Mouse (Mus musculus) ES-Bruce4 (cell line): Measurements from ENCODE around the gene Il21. TPM values are rescaled to one million over a fixed set of nuclear protein-coding genes. Genes with fewer than 3 reads are reported as not detected.

Experiments
- H3K27ac ChIP-seq: 2 replicates; pipeline ENCODE4 v1.5.1; 2012; ENCODE audit warnings: low read length, inconsistent platforms; ENCODE audit not compliant: insufficient read depth
- H3K27me3 ChIP-seq: 2 replicates; pipeline ENCODE4 v1.6.1; 2012; ENCODE audit warnings: mild to moderate bottlenecking, low read length, inconsistent platforms; ENCODE audit not compliant: control insufficient read depth, poor library complexity, insufficient read depth, severe bottlenecking
- H3K36me3 ChIP-seq: 2 replicates; pipeline ENCODE4 v1.6.1; 2012; ENCODE audit warnings: inconsistent platforms, mild to moderate bottlenecking, low read length, moderate library complexity; ENCODE audit not compliant: control insufficient read depth, poor library complexity, insufficient read depth, severe bottlenecking
- H3K4me1 ChIP-seq: one replicate; pipeline ENCODE4 v1.8.1; 2011; ENCODE audit warnings: low read length; ENCODE audit not compliant: control insufficient read depth, insufficient read depth
- H3K4me3 ChIP-seq: 2 replicates; pipeline ENCODE4 v1.5.1; 2011; ENCODE audit warnings: low read depth, mild to moderate bottlenecking, low read length
- H3K9ac ChIP-seq: 2 replicates; pipeline ENCODE4 v1.6.1; 2012; ENCODE audit warnings: low read depth, mild to moderate bottlenecking, inconsistent platforms; ENCODE audit not compliant: poor library complexity, severe bottlenecking
- H3K9me3 ChIP-seq: replicated peaks from 2 replicates; pipeline ENCODE4 v1.6.1; 2012; ENCODE audit warnings: mild to moderate bottlenecking, low read length, inconsistent platforms; ENCODE audit not compliant: control insufficient read depth, poor library complexity, insufficient read depth, severe bottlenecking
- CTCF ChIP-seq: IDR thresholded peaks from one replicate; pipeline ENCODE4 v1.8.1; 2011; ENCODE audit warnings: low read depth, low read length
- EP300 ChIP-seq: IDR thresholded peaks from 2 replicates; pipeline ENCODE4 v1.6.1; 2011; ENCODE audit warnings: low read depth, low read length; ENCODE audit not compliant: insufficient read depth
- POLR2A ChIP-seq: IDR thresholded peaks from one replicate; pipeline ENCODE4 v1.8.1; 2011; ENCODE audit warnings: low read length; ENCODE audit not compliant: insufficient read depth
- polyA plus RNA-seq: library from polyadenylated mRNA; stranded (reverse); fragments of >200 nt; gene quantifications from 2 replicates; pipeline ENCODE4 v1.2.4, GENCODE M21; 2011; ENCODE audit warnings: low read depth; ENCODE audit not compliant: missing spikeins, insufficient read depth, insufficient read length

Il21 gene
- polyA plus RNA-seq, 1 experiment, result not detected

DNA sequence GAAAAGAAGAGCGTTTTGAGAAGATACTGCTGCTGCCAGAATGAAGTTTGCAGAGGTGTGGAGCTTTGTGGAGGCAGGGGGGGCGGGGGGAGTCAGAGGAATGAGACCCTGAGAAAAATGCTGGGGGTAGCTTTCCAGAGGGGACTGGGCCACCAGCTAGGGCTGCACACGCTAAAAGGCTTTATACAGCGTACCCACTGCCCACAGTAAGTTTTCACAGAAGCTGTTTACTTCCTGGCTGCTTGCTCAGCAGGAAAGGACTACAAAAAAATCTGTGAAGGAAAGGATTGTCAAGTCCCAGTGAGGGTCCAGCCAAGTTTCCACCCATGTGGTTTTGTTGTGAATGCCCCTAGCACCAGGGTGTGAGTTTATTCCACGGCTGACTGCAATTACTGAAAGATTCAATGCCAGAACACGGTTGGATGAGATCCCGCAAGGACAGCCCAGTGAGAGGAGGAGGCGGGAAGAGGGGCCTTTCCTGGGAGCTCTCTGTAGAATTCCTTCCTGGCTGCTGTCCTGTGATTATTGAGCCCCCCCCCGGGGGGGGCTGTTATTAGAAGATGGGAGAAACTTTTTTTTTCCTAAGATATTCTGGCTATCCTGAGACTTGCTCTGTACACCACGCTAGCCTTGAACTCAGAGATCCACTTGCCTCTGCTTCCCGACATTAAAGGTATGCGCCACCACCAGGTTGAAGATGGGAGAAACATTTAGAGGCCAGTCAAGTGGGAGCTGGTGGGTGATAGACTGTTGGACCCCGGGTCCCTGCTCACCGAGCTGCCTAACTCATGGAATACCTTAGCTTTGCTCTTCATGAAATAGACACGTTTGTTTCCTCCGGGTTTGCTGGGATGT, 49.8 kb downstream of the Il21 start:
- Histone ChIP-seq H3K9me3 (no peaks in the 10 kb centered on the region), H3K36me3 (no peaks in the 10 kb centered on the region), H3K4me1 (no peaks in the 10 kb centered on the region), H3K27me3 (no peaks in the 10 kb centered on the region), H3K27ac (no peak overlapping the region), H3K9ac (no peak overlapping the region), H3K4me3 (no peak overlapping the region)
- TF ChIP-seq CTCF (no peak), EP300 (no peak), POLR2A (no peak)

DNA sequence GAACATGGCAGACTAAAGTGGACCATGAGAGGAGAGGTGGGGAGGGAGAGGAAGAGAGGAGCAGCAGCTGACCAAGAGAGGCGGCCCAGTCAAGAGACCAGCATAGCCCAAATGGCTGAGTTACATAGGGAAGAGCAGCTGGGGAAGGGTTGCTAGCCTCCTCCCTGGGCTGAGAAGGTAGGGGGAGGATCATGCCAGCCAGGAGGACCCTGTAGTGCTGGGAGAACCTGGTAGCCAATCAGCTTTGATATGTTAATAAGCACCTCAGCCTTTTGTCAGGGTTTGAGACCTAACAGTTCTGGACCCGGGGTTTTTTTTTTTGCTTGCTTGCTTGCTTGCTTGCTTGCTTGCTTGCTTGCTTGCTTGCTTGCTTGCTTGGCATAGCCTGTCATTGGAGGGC, 51.4 kb downstream of the Il21 start:
- no peaks in the 10 kb centered on the region for H3K36me3 ChIP-seq
- no peaks in the 10 kb centered on the region for H3K9me3 ChIP-seq
- TF ChIP-seq CTCF (no peak), EP300 (no peak), POLR2A (no peak)
- no peak overlapping the region for H3K4me3 ChIP-seq
- H3K9ac ChIP-seq, result no peak overlapping the region
- H3K4me1 ChIP-seq, result no peaks in the 10 kb centered on the region
- no peaks in the 10 kb centered on the region for H3K27me3 ChIP-seq
- H3K27ac ChIP-seq, result no peak overlapping the region

DNA sequence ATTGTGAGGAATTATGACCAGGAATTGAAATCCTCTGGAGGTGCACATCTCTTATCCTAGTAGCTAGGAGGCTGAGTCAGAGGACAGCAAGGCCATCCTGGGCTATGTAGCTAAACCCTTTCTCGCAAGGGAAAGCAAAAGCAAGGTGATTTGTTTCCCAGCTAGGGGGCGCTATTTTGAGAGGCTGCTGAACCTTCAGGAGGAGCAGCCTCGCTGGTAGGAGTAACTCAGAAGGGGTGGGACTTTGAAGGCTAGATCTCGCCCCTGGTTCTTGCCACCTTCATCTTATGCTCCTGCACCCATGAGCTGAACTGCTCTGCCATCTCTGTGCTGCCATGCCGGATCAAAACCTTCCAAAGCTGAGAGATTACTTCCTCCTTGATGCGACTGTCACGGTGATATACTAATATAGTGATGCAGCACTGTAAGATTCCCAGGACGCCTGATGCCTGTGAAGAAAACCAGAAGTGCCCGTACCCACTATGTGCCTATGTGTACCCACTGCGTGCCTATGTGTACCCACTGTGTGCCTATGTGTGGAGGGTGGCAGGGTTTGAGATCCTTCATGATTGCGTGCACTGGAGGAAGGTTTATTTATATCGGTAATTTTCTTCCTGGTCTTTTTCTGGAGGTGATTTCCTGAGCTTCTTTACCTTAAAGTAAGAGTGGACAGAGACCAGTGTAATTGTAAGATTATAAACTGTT, 52.2 kb downstream of the Il21 start:
- Histone ChIP-seq H3K27me3 (no peaks in the 10 kb centered on the region), H3K4me1 (no peaks in the 10 kb centered on the region), H3K4me3 (no peak overlapping the region), H3K9ac (no peak overlapping the region), H3K27ac (no peak overlapping the region), H3K36me3 (no peaks in the 10 kb centered on the region), H3K9me3 (no peaks in the 10 kb centered on the region)
- TF ChIP-seq EP300 (no peak), POLR2A (no peak), CTCF (peak; percentile 62)

DNA sequence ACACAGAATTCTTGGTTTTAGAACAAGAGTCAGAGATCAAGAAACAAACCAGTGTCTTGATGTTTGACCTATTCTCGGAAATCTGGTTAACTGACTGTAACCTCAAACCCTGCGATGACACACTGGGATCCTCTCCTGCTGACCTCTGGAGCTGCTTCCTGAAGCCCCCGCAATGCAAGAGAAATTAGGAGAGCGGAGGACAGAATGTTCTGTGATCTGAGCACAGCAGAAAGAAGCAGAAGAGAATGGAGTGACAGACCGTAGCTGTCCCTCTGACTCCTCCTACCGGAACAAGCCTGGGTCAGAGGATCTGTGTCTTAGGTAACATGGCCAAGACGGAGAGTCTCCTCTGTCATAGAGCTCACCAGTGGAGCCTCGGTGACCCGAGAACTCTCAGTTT, 53.0 kb downstream of the Il21 start:
- TF ChIP-seq POLR2A (no peak), CTCF (no peak), EP300 (no peak)
- no peak overlapping the region for H3K4me3 ChIP-seq

DNA sequence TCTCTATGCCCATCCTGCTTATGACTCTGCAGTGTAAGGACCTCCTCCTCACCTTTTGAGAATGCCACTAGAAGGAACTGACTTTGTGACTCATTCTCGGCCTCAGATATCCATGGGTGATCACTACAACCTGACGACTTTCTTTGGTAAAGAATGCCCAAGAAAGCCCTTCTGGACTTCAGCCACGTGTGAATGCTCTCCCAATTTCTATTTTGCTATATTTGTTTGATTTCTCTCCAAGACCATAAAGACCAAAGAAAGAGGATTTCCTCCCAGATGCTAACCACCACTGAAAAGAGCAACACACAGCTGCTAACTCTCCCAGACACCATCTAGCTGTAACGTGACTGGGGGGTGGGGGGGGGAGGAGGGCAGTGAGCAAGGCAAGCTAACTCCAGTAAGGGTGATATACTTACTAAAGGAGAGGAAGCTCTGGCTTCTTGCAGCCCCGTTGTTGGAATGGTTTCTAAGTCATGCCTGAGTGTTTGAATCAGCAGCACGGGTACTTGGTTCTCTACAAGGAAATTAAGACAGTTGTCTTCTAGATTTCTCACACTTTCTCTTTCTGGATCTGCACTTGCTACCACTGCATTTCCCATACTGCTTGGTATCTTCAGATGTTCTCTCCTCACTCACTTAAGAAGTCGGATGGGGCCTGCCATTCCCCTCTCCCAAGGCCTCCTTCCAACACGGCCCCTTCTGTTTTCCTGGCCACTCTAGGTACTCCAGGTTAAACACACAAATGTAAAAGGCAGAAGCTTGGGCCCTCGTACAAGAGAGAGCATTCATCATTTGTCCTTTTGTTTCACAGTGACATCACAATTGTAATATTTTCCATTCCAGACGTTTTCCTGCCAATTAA, 57.5 kb downstream of the Il21 start:
- Histone ChIP-seq H3K27me3 (no peaks in the 10 kb centered on the region), H3K27ac (no peak overlapping the region)
- TF ChIP-seq CTCF, result no peak
- no peak for TF ChIP-seq POLR2A
- TF ChIP-seq EP300, result no peak

More for the DNA sequence above, 53.0 kb downstream of the Il21 start:
- no peaks in the 10 kb centered on the region for H3K27me3 ChIP-seq
- H3K9ac ChIP-seq, result no peak overlapping the region
- no peak overlapping the region for H3K27ac ChIP-seq
- H3K9me3 ChIP-seq, result no peaks in the 10 kb centered on the region
- H3K36me3 ChIP-seq, result no peaks in the 10 kb centered on the region
- H3K4me1 ChIP-seq, result no peaks in the 10 kb centered on the region

DNA sequence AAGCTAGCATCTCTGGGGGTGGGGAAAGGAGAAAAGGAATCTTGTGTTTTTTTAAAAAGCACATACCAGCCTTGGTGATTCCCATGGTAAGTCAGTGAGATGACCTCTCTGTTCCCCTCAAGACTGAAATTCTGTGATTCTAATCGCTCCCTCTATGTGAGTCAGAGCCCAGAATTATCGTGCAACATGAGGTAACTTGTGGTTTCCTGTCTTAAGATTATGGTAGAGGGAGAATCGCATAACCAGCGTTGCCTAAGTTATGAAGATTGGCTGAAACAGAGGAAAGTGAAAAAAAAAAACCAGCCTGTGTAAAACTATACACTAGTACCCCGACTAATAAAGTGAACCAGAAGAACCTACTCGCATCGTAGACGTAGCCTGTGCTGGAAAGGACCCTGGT, 59.2 kb downstream of the Il21 start:
- Histone ChIP-seq H3K9ac (no peak overlapping the region), H3K36me3 (no peaks in the 10 kb centered on the region), H3K4me1 (no peaks in the 10 kb centered on the region), H3K27me3 (no peaks in the 10 kb centered on the region), H3K4me3 (no peak overlapping the region), H3K27ac (no peak overlapping the region), H3K9me3 (no peaks in the 10 kb centered on the region)
- TF ChIP-seq CTCF (no peak), EP300 (no peak), POLR2A (no peak)

More for the DNA sequence above, 57.5 kb downstream of the Il21 start:
- no peaks in the 10 kb centered on the region for H3K9me3 ChIP-seq
- no peak overlapping the region for H3K9ac ChIP-seq
- H3K4me3 ChIP-seq, result no peak overlapping the region
- H3K36me3 ChIP-seq, result no peaks in the 10 kb centered on the region
- no peaks in the 10 kb centered on the region for H3K4me1 ChIP-seq

Other genes with a start within 250 kb of the Il21 start
- gene Adad1, start 169.1 kb downstream of the Il21 start, polyA plus RNA-seq, result 0.54 and 0.99 TPM in 2 replicates
- 0.93 and 1.8 TPM in 2 replicates for gene Il2, start 106.7 kb downstream of the Il21 start, polyA plus RNA-seq
- gene Bbs12, start 79.9 kb upstream of the Il21 start, polyA plus RNA-seq, result 4.4 and 4.8 TPM in 2 replicates
- 2.1 and 2.2 TPM in 2 replicates for gene Cetn4, start 80.1 kb upstream of the Il21 start, polyA plus RNA-seq
- gene Fgf2, start 115.7 kb upstream of the Il21 start, polyA plus RNA-seq, result 0.47 and 0.90 TPM in 2 replicates
- gene Spata5, start 187.3 kb upstream of the Il21 start, polyA plus RNA-seq, result 49.5 and 56.6 TPM in 2 replicates
- gene Nudt6, start 187.6 kb upstream of the Il21 start, polyA plus RNA-seq, result 2.8 and 3.5 TPM in 2 replicates